Mouse (Mus musculus): Measurements from ENCODE around the gene Rbbp6. TPM values are rescaled to one million over a fixed set of nuclear protein-coding genes. Genes with fewer than 3 reads are reported as not detected.

Rbbp6 gene
- polyA plus RNA-seq, 1 experiment = 54.5 TPM

- Histone ChIP-seq H3K27ac (ENCODE audit: insufficient read depth, low read length) (no peak overlapping the region), H3K4me3 (replicated peaks; ENCODE audit: insufficient read depth, low read depth, low read length) (no peak overlapping the region), H3K27me3 (ENCODE audit: control insufficient read depth, insufficient read depth, low read length) (no peaks in the 10 kb centered on the region), H3K4me1 (ENCODE audit: control insufficient read depth, insufficient read depth, low read length) (no peaks in the 10 kb centered on the region)
- WGBS = 65% methylated on average over 8 of the region's 8 CpGs
- TF ChIP-seq CTCF (IDR thresholded peaks at IDR 0.05; ENCODE audit: borderline replicate concordance, insufficient read depth, low read depth, low read length) (no peak), POLR2A (IDR thresholded peaks at IDR 0.05; ENCODE audit: borderline replicate concordance, insufficient read depth, low read length) (no peak)
- DNase-seq = no peak
Observed at GRCm38 (mm10) chr7:122955226-122955955, 10.1 kb upstream of the Rbbp6 start.

GRCm38 (mm10) chr7:122968751-122969150 is 3.3 kb downstream of the Rbbp6 start:
- no peaks in the 10 kb centered on the region; the same call in 1 of the 2 replicates for H3K4me1 ChIP-seq (ENCODE audit: control insufficient read depth, insufficient read depth, low read length)
- no peak overlapping the region for H3K27ac ChIP-seq (ENCODE audit: insufficient read depth, low read length)
- no peaks in the 10 kb centered on the region for H3K27me3 ChIP-seq (ENCODE audit: control insufficient read depth, insufficient read depth, low read length)
- WGBS = 38% methylated on average over 4 of the region's 4 CpGs
- no peak for DNase-seq
- no peak for TF ChIP-seq POLR2A (IDR thresholded peaks at IDR 0.05; ENCODE audit: borderline replicate concordance, insufficient read depth, low read length)
- no peak for TF ChIP-seq CTCF (IDR thresholded peaks at IDR 0.05; ENCODE audit: borderline replicate concordance, insufficient read depth, low read depth, low read length)
- no peak overlapping the region for H3K4me3 ChIP-seq (replicated peaks; ENCODE audit: insufficient read depth, low read depth, low read length)

GRCm38 (mm10) chr7:122969231-122970032 is 3.9 kb downstream of the Rbbp6 start:
- TF ChIP-seq POLR2A (IDR thresholded peaks at IDR 0.05; ENCODE audit: borderline replicate concordance, insufficient read depth, low read length) = peak; percentile 82
- no peak for TF ChIP-seq CTCF (IDR thresholded peaks at IDR 0.05; ENCODE audit: borderline replicate concordance, insufficient read depth, low read depth, low read length)
- no peaks in the 10 kb centered on the region; the same call in 1 of the 2 replicates for H3K4me1 ChIP-seq (ENCODE audit: control insufficient read depth, insufficient read depth, low read length)
- under 1% methylated on average over 62 of the region's 62 CpGs for WGBS
- DNase-seq = peak; percentile 93 to 95
- H3K27me3 ChIP-seq (ENCODE audit: control insufficient read depth, insufficient read depth, low read length) = no peaks in the 10 kb centered on the region
- peak overlapping the region; percentile 94 for H3K27ac ChIP-seq (ENCODE audit: insufficient read depth, low read length)
- H3K4me3 ChIP-seq (replicated peaks; ENCODE audit: insufficient read depth, low read depth, low read length) = peak overlapping the region; percentile 86

GRCm38 (mm10) chr7:122970119-122970781 is 4.8 kb downstream of the Rbbp6 start:
- Histone ChIP-seq H3K4me3 (replicated peaks; ENCODE audit: insufficient read depth, low read depth, low read length) (peak overlapping the region; percentile 86), H3K27me3 (ENCODE audit: control insufficient read depth, insufficient read depth, low read length) (no peaks in the 10 kb centered on the region), H3K27ac (ENCODE audit: insufficient read depth, low read length) (peak overlapping the region; percentile 87), H3K4me1 (ENCODE audit: control insufficient read depth, insufficient read depth, low read length) (peaks cover 2% of the 10 kb centered on the region; the same call in 1 of the 2 replicates)
- DNase-seq = peak; percentile 65 to 76
- no peak for TF ChIP-seq CTCF (IDR thresholded peaks at IDR 0.05; ENCODE audit: borderline replicate concordance, insufficient read depth, low read depth, low read length)
- TF ChIP-seq POLR2A (IDR thresholded peaks at IDR 0.05; ENCODE audit: borderline replicate concordance, insufficient read depth, low read length) = no peak
- WGBS = under 1% methylated on average over 69 of the region's 69 CpGs

GRCm38 (mm10) chr7:122970864-122971420 is 5.5 kb downstream of the Rbbp6 start:
- under 1% methylated on average over 14 of the region's 14 CpGs for WGBS
- Histone ChIP-seq H3K4me1 (ENCODE audit: control insufficient read depth, insufficient read depth, low read length) (peaks cover 4% of the 10 kb centered on the region; the same call in 1 of the 2 replicates), H3K27me3 (ENCODE audit: control insufficient read depth, insufficient read depth, low read length) (no peaks in the 10 kb centered on the region), H3K4me3 (replicated peaks; ENCODE audit: insufficient read depth, low read depth, low read length) (peak overlapping the region; percentile 86), H3K27ac (ENCODE audit: insufficient read depth, low read length) (no peak overlapping the region)
- no peak for DNase-seq
- TF ChIP-seq POLR2A (IDR thresholded peaks at IDR 0.05; ENCODE audit: borderline replicate concordance, insufficient read depth, low read length) = no peak
- TF ChIP-seq CTCF (IDR thresholded peaks at IDR 0.05; ENCODE audit: borderline replicate concordance, insufficient read depth, low read depth, low read length) = no peak

GRCm38 (mm10) chr7:122972006-122972689 is 6.7 kb downstream of the Rbbp6 start:
- H3K4me1 ChIP-seq (ENCODE audit: control insufficient read depth, insufficient read depth, low read length) = peaks cover 4% of the 10 kb centered on the region; the same call in 1 of the 2 replicates
- no peak for DNase-seq
- H3K27ac ChIP-seq (ENCODE audit: insufficient read depth, low read length) = no peak overlapping the region
- H3K27me3 ChIP-seq (ENCODE audit: control insufficient read depth, insufficient read depth, low read length) = no peaks in the 10 kb centered on the region
- TF ChIP-seq POLR2A (IDR thresholded peaks at IDR 0.05; ENCODE audit: borderline replicate concordance, insufficient read depth, low read length) (no peak), CTCF (IDR thresholded peaks at IDR 0.05; ENCODE audit: borderline replicate concordance, insufficient read depth, low read depth, low read length) (no peak)
- WGBS = 81% methylated on average over 4 of the region's 4 CpGs
- H3K4me3 ChIP-seq (replicated peaks; ENCODE audit: insufficient read depth, low read depth, low read length) = peak overlapping the region; percentile 44

GRCm38 (mm10) chr7:122979514-122979913 is 14.0 kb downstream of the Rbbp6 start:
- DNase-seq = no peak
- Histone ChIP-seq H3K27ac (ENCODE audit: insufficient read depth, low read length) (no peak overlapping the region), H3K27me3 (ENCODE audit: control insufficient read depth, insufficient read depth, low read length) (no peaks in the 10 kb centered on the region), H3K4me3 (replicated peaks; ENCODE audit: insufficient read depth, low read depth, low read length) (no peak overlapping the region), H3K4me1 (ENCODE audit: control insufficient read depth, insufficient read depth, low read length) (peaks cover 4% of the 10 kb centered on the region; the same call in 1 of the 2 replicates)
- 78% methylated on average over 1 of the region's 1 CpGs for WGBS
- no peak for TF ChIP-seq POLR2A (IDR thresholded peaks at IDR 0.05; ENCODE audit: borderline replicate concordance, insufficient read depth, low read length)
- TF ChIP-seq CTCF (IDR thresholded peaks at IDR 0.05; ENCODE audit: borderline replicate concordance, insufficient read depth, low read depth, low read length) = no peak

Data from cerebellum, adult 2 months (tissue).